Mouse (Mus musculus): ENCODE results near the gene Slc25a26.

DNA sequence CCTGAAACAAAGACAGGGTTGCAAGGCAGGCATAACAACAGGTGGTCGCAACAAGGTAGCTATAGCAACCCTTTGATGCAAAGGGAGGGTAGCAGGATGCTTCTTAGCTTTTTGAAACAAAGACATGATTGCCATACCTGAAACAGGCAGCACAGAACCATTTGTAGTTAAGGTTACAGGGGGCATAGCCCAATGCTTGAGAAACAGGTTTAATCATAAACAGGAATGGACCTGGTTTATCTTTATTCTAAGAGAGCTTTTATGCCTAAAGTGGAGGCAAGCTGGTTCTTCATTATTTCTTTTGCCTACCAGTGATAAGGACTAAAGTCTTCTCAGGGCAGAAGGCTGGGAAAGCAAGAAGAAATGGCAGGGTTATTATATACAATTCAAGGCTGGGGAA lies 149.5 kb downstream of the Slc25a26 start:
- TF ChIP-seq CTCF (IDR thresholded peaks at IDR 0.05; ENCODE audit: extremely low read depth, insufficient read depth, low read length) (no peak), POLR2A (IDR thresholded peaks at IDR 0.05; ENCODE audit: extremely low read depth, insufficient read depth, low read length) (no peak)

All from cortical plate, adult 2 months (tissue).